Mouse (Mus musculus) hindbrain, embryonic 15.5 days (tissue): ENCODE data around the gene Psmc6. TPM values are rescaled to one million over a fixed set of nuclear protein-coding genes. Genes with fewer than 3 reads are reported as not detected.

Source experiments
- ATAC-seq: fragments of 200-750 bp; cut with Nextera tagmentation; 2 replicates; pipeline ENCODE4 v1.8.0; 2017; ENCODE audit warnings: low read depth, moderate number of reproducible peaks, moderate TSS enrichment; ENCODE audit not compliant: low FRiP score
- H3K27ac ChIP-seq: fragments of 300-500 bp; sonication (generic); replicated peaks from 2 replicates; pipeline ENCODE4 v1.5.1; 2015; ENCODE audit warnings: mild to moderate bottlenecking, inconsistent platforms
- H3K27me3 ChIP-seq: fragments of 300-500 bp; sonication (generic); 2 replicates; pipeline ENCODE4 v1.6.1; 2015; ENCODE audit warnings: control low read depth, inconsistent platforms
- H3K36me3 ChIP-seq: fragments of 300-500 bp; sonication (generic); 2 replicates; pipeline ENCODE4 v1.6.1; 2015; ENCODE audit warnings: control low read depth, inconsistent platforms
- H3K4me1 ChIP-seq: fragments of 300-500 bp; sonication (generic); replicated peaks from 2 replicates; pipeline ENCODE4 v1.6.1; 2015; ENCODE audit warnings: control low read depth, inconsistent platforms
- H3K4me2 ChIP-seq: fragments of 300-500 bp; sonication (generic); 2 replicates; pipeline ENCODE4 v1.6.1; 2015; ENCODE audit warnings: moderate library complexity, mild to moderate bottlenecking, inconsistent platforms
- H3K4me3 ChIP-seq: fragments of 300-500 bp; sonication (generic); 2 replicates; pipeline ENCODE4 v1.5.1; 2015; ENCODE audit warnings: mild to moderate bottlenecking, inconsistent platforms
- H3K9ac ChIP-seq: fragments of 300-500 bp; sonication (generic); 2 replicates; pipeline ENCODE4 v1.6.1; 2015; ENCODE audit warnings: inconsistent platforms
- H3K9me3 ChIP-seq: fragments of 300-500 bp; sonication (generic); 2 replicates; pipeline ENCODE4 v1.6.1; 2016; ENCODE audit warnings: control low read depth, inconsistent platforms
- WGBS: fragments of 180-500 bp; shearing (Covaris S2); methylation state at CpG from one replicate; pipeline ENCODE4 v1.1.7; 2015; 5-methylcytosine and 5-hydroxymethylcytosine counted together
- polyA plus RNA-seq: library from polyadenylated mRNA; unstranded; fragments of >200 nt; fragmentation: Nextera tagmentation; extraction: Ambion mirVana; gene quantifications from 2 replicates; pipeline ENCODE4 v1.2.1, GENCODE M21; 2015

The Psmc6 gene
- polyA plus RNA-seq, 1 experiment from 2014 or later: 140 TPM

DNA sequence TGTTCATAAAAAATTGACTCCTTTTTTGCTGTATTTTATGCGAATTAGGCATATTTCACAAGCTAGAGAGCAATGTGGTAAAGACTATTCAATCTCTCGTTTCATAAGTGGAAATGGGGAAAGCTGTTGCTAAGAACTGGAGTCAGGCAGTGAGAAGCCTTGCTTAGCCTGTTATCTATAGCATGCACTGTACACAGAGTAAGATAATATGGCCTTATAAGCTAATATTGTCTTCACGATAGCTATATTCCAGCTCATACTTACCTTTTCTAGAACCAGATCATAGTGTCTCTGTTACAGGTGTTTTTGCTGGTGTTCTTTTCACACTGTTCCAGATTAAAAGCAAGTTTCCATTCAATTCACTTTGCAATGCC, 10.4 kb upstream of the Psmc6 start:
- Histone ChIP-seq H3K27ac (peak overlapping the region; percentile 97), H3K4me2 (peak overlapping the region; percentile 70), H3K4me1 (peaks cover 27% of the 10 kb centered on the region), H3K9ac (no peak overlapping the region), H3K9me3 (no peaks in the 10 kb centered on the region), H3K4me3 (peak overlapping the region; percentile 81; the same call in 1 of the 2 replicates), H3K36me3 (no peaks in the 10 kb centered on the region), H3K27me3 (no peaks in the 10 kb centered on the region)
- 63% methylated on average over 3 of the region's 3 CpGs for WGBS
- no peak for ATAC-seq

DNA sequence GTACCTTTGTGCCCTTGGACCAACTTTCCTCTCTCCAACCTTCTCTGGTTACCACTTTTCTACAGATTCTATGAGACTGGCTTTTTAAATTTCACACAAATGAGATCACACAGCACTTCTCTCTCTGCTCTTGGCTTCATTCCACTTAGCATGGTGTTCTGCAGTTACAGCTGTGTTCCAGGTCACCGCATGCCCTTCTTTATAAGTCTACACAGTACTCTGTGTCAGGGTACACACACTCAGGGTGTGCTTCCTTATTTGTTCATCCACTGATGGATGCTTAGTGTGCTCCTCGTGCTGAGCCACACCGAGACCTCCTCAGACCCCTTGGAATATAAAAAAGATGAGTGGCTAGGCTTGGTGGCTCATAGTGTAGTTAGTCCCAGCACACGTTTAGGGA, 9.5 kb upstream of the Psmc6 start:
- no peaks in the 10 kb centered on the region for H3K9me3 ChIP-seq
- ATAC-seq: no peak
- H3K27me3 ChIP-seq: no peaks in the 10 kb centered on the region
- no peaks in the 10 kb centered on the region for H3K36me3 ChIP-seq
- H3K4me2 ChIP-seq: no peak overlapping the region
- H3K4me3 ChIP-seq: no peak overlapping the region
- 87% methylated on average over 4 of the region's 4 CpGs for WGBS
- H3K9ac ChIP-seq: no peak overlapping the region
- no peak overlapping the region for H3K27ac ChIP-seq
- H3K4me1 ChIP-seq: peaks cover 27% of the 10 kb centered on the region

DNA sequence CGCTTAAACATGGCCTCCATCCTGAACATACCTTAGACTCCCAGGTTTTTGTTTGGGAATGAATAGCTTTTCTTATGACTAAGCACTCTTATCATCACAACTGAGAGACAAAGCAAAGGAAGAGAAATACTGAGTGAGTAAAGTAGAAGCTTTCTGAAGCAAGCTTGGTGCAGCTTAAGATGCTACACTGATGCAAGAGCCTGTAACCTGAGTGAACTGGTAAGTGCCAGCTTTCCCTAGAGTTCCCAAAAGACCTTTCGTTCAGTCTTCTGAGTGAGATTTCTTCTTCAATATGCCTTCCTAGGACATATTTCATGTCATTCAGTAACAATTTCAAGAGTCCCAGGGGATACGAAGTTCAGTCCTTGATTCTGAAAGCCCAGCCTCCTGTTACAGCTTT, 8.5 kb upstream of the Psmc6 start:
- Histone ChIP-seq H3K27ac (no peak overlapping the region), H3K9me3 (no peaks in the 10 kb centered on the region), H3K9ac (no peak overlapping the region), H3K4me1 (peaks cover 18% of the 10 kb centered on the region), H3K4me2 (no peak overlapping the region), H3K27me3 (no peaks in the 10 kb centered on the region), H3K4me3 (no peak overlapping the region), H3K36me3 (no peaks in the 10 kb centered on the region)
- WGBS: 92% methylated on average over 3 of the region's 3 CpGs
- ATAC-seq: no peak

DNA sequence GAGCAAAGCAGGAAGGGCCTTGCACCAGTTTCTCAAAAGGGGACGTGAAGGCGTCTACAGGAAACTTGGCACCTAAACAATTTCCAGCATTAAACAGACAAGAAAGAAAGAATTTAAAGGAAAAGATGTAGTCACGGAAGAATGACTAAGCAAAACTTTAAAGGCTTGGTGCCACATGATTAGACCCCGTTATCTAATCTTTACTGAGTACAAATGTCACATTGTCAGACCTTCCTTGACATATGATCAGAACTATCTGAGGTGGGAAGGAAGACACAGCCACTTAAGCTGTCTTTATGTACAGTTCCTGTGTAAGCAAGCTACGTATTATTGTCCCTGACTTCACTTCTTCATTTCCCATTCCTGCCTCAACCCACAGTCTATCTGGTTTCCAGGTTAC, 8.0 kb upstream of the Psmc6 start:
- H3K27ac ChIP-seq: no peak overlapping the region
- H3K27me3 ChIP-seq: no peaks in the 10 kb centered on the region
- no peaks in the 10 kb centered on the region for H3K9me3 ChIP-seq
- 83% methylated on average over 5 of the region's 5 CpGs for WGBS
- no peak overlapping the region for H3K4me3 ChIP-seq
- H3K36me3 ChIP-seq: no peaks in the 10 kb centered on the region
- no peak for ATAC-seq
- no peak overlapping the region for H3K4me2 ChIP-seq
- no peak overlapping the region for H3K9ac ChIP-seq
- peaks cover 13% of the 10 kb centered on the region for H3K4me1 ChIP-seq

DNA sequence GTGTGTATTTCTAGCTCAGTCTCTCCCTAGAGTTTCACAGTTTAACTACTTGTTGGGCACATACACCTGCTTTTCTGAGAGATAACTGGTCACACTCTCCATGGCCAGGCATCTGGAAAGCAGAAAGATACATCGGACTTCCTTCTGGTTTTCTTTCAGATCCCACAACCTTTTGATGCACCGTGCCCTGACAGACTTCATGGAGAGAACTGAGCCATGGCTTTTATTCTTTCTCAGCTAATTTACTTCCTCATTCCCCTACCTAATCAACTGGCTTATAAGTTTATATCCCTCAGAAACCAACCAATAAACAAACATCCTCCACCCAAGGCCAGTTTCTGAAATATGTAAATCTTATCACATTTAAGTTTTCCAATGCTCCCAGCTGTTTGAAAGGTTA, 7.1 kb upstream of the Psmc6 start:
- ATAC-seq: no peak
- Histone ChIP-seq H3K4me3 (no peak overlapping the region), H3K36me3 (no peaks in the 10 kb centered on the region), H3K4me2 (no peak overlapping the region), H3K4me1 (peaks cover 6% of the 10 kb centered on the region; the same call in 1 of the 2 replicates), H3K27me3 (no peaks in the 10 kb centered on the region), H3K9me3 (no peaks in the 10 kb centered on the region), H3K9ac (no peak overlapping the region), H3K27ac (no peak overlapping the region)
- 88% methylated on average over 2 of the region's 2 CpGs for WGBS

DNA sequence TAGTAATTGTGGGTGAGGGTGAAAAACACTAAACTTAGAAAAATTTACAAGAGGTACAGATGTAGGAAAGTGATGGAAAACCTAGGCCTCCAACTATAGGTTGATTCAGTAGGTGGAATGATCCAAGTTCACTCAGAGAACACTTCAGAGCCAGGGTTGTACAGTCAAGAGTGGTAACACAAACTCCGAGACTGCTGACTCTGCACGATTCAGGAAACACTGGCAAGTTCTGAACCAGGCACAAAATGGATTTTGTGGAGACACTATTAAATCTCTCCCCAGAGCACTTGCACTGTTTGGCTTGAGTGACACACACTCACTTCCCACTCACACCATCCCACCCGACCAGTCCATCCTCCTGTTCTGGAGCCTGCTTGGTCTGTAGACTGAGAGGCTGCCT, 6.3 kb upstream of the Psmc6 start:
- Histone ChIP-seq H3K4me3 (no peak overlapping the region), H3K9me3 (no peaks in the 10 kb centered on the region), H3K4me1 (peaks cover 5% of the 10 kb centered on the region; the same call in 1 of the 2 replicates), H3K27me3 (no peaks in the 10 kb centered on the region), H3K27ac (no peak overlapping the region), H3K9ac (no peak overlapping the region), H3K36me3 (no peaks in the 10 kb centered on the region), H3K4me2 (no peak overlapping the region)
- 80% methylated on average over 3 of the region's 3 CpGs for WGBS
- ATAC-seq: no peak

DNA sequence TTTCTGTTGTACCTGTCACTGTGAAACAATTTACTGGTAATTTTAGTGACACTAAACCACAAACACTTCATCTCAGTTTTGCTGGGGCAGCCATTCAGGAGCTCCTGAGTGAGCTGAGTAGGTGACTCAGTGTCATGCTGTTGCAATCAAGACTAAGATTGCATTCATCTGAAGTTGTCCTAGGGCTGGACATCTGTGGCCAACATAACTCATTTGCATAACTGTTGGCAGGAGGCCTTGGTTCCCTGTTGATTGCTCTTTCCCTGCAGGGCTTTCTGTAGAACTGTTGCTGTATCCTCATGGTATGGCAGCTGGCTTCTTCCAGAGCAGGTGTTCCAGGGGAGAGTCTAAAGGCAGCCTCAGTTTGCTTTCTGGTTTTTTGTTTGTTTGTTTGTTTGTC, 4.1 kb upstream of the Psmc6 start:
- H3K36me3 ChIP-seq: no peaks in the 10 kb centered on the region
- H3K9ac ChIP-seq: no peak overlapping the region
- no peak overlapping the region for H3K27ac ChIP-seq
- H3K9me3 ChIP-seq: no peaks in the 10 kb centered on the region
- no peaks in the 10 kb centered on the region for H3K27me3 ChIP-seq
- ATAC-seq: no peak
- no peak overlapping the region for H3K4me3 ChIP-seq
- no peak overlapping the region for H3K4me2 ChIP-seq
- H3K4me1 ChIP-seq: no peaks in the 10 kb centered on the region

DNA sequence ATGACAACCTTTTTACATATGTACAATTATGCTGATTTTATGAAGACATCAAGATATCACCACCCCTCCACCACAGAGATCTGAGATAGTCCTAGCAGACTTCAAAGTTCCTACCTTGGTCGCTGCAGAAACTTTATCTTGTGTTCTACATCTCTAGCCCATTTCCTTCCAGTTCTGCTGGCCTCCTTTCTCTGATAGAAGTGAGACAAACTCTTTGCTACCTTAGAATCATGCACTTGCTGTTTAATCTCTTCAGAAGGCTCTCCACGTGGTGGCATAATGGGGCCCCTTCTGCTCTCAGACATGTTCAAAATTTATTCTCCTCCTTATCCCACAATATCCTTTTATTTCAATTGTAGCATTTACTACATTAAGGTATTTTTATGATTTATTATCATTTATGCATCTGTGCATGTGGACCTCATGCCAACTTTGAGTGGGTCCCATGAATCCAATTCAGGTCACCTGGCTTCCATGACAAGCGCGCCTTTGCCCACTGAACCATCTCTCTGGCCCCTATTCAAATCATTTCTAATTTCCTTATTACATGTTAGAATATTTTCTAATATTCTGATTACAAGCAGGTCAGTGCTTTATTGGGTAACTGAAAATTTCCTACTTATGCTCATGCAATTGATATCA, 1.4 kb upstream of the Psmc6 start:
- Histone ChIP-seq H3K9ac (no peak overlapping the region), H3K27ac (no peak overlapping the region), H3K27me3 (no peaks in the 10 kb centered on the region), H3K36me3 (peaks cover 19% of the 10 kb centered on the region), H3K4me1 (peaks cover 10% of the 10 kb centered on the region), H3K4me2 (no peak overlapping the region), H3K4me3 (no peak overlapping the region), H3K9me3 (no peaks in the 10 kb centered on the region)
- 91% methylated on average over 4 of the region's 4 CpGs for WGBS
- ATAC-seq: no peak

DNA sequence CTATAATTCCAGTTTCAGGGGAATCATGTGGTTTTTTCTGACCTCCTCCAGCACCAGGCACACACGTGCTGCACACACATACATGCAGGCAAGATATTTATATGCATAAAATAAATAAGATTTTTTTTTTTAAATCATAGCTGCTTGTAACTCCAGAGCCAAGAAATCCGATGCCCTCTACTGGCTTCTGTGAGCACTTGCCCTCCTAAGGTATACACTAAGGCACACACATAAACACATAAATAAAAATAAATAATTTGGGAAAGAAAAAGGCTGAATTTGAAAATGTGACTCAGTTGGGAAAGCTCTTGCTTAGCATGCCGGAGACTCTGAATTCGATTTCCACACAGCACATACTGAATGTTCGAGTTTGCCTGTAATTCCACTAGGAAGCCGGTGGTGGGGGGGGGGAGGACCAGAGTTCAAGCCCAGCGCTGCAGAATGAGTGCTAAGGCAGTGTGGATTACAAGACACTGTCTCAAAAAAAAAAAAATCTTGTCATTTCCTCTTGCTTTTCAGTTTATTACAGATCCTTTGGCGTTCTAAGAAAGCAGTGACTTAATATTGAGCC, 485 bp upstream of the Psmc6 start:
- Histone ChIP-seq H3K27ac (peak overlapping the region; percentile 85), H3K9ac (peak overlapping the region; percentile 81), H3K4me3 (peak overlapping the region; percentile 76), H3K9me3 (no peaks in the 10 kb centered on the region), H3K36me3 (peaks cover 25% of the 10 kb centered on the region), H3K4me2 (peak overlapping the region; percentile 70), H3K27me3 (no peaks in the 10 kb centered on the region), H3K4me1 (peaks cover 10% of the 10 kb centered on the region)
- ATAC-seq: peak; percentile 25
- WGBS: 13% methylated on average over 8 of the region's 8 CpGs

DNA sequence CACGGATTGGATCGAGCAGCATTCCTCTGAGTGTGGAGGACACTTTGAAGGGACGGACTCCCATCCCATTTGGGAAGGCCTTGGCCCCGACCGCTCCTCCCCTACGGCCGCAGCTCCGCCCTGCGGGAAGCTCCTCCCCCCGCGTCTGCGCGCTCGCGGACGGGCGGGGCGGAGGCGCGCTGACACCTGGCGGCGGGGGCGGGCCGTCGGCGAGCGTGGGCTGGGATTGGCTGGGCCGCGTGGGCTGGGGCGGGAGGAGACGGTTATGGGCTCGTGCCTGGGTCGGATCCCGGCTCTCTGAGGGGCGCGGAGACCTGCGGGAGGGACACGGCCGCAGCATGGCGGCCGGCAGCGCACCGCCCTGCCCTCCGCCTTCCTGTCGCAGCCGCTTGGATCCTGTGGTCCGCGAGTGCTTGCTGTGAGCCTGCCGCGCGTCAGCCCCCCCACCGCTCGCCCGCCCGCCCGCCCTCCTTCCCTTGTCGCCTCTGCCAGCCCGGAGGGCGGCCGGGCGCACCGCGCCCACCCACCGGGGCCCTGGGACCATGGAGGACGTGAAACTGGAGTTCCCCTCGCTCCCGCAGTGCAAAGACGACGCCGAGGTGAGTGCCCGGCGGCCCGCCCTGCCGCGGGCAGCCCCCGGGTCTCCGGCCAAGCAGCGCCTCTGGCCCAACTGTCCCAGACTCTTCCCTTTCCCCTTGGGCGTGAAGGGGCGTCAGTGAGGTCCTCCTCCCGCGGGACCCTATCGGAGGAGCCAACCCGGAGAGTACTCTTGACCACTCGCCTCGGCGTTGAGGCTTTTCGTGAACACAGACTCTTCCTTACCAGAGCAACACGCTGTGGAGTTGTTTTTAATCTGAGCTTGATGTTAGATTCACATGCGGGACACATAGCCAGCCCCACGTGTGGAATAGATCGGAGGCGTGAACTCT, 21.6 kb downstream of the Psmc6 start, which contains the start of gene Styx:
TSS of gene Styx (plus strand) at position 163 of the 929 bp plus-strand sequence.
- WGBS: under 1% methylated on average over 51 of the region's 93 CpGs
- Histone ChIP-seq H3K4me2 (peak within 1 kb of the TSS; percentile 74), H3K4me3 (peak within 1 kb of the TSS; percentile 88), H3K9me3 (no peaks in the 10 kb centered on the region), H3K4me1 (peaks cover 16% of the 10 kb centered on the region), H3K36me3 (peaks cover 19% of the 10 kb centered on the region), H3K9ac (peak within 1 kb of the TSS; percentile 72), H3K27me3 (no peaks in the 10 kb centered on the region), H3K27ac (peak within 1 kb of the TSS; percentile 79)
- peak; percentile 99 for ATAC-seq

DNA sequence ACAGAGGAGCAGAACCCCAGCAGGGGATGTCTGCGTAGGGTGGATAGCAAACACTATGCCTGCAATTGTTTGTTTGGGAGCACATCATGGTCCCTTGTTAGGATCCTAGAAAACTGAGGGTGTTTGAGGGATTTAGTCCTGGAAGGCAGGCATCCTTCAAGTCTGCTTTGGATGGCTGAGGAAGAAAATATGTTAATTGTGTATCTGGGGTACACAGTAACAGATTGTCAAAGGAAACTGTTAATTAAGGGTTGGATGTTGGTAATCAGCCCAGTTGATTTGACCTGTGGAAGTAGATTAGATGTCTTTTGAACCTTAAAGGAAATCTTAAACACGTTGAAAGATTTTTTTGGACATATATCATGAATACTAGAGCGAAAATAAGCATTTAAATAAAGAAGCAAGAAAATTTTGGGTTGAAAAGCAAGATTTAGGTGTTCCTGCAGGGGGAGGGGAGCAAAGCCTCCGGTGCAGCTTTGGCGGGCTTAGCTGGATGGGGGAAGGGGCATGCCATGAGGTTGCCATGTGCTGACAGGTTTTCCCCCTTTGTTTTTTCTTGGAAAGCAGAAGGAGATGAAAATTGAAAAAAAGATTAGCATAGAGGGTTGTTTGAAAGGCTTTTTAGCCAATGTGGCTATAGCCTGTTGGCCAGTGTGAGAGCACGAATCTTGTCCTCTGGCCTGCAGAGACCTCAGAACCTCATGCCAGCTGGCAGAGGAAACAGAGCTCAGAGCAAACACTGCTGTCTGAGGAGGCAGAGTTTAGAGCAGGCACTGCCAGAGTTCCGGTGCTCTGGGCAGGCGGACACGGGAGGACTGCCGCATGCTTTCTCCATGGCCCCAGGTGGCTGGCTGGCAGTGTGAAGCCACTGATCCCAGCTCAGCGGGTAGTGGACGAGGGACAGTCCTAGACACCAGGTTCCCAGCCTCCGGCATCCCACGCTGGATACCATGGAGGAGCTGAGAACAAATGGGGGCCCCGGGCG, 34.9 kb downstream of the Psmc6 start:
- Histone ChIP-seq H3K4me1 (0 out of 2 replicates have a peak, but pooled peaks cover 8% of the 10 kb centered on the region), H3K4me2 (no peak overlapping the region), H3K9me3 (no peaks in the 10 kb centered on the region), H3K9ac (no peak overlapping the region), H3K4me3 (no peak overlapping the region), H3K27ac (peak overlapping the region; percentile 48; the same call in 1 of the 2 replicates), H3K27me3 (no peaks in the 10 kb centered on the region), H3K36me3 (peaks cover 7% of the 10 kb centered on the region)
- 71% methylated on average over 16 of the region's 16 CpGs for WGBS
- ATAC-seq: peak; percentile 80; the same call in 1 of the 2 replicates
